Mouse (Mus musculus): ENCODE measurements around the gene Pigv. TPM values are rescaled to one million over a fixed set of nuclear protein-coding genes. Genes with fewer than 3 reads are reported as not detected.

Pigv gene
- total and polyA plus RNA-seq, 3 experiments: 7.9 to 12.0 TPM; not detected in 1

- H3K27me3 ChIP-seq (ENCODE audit: control insufficient read depth in 1 of 2, insufficient read depth in 2 of 2, low read length in 2 of 2): no peaks in the 10 kb centered on the region
- no peaks in the 10 kb centered on the region; a peak in 1 of 4 replicates for H3K36me3 ChIP-seq (ENCODE audit: control insufficient read depth in 1 of 2, insufficient read depth in 2 of 2, low read length in 2 of 2)
- H3K4me1 ChIP-seq (ENCODE audit: control insufficient read depth in 1 of 2, insufficient read depth in 2 of 2, low read length in 2 of 2): no peaks in the 10 kb centered on the region
- no peak overlapping the region for H3K4me3 ChIP-seq (ENCODE audit: control insufficient read depth in 1 of 2, insufficient read depth in 1 of 2, low read depth in 2 of 2, low read length in 2 of 2)
- no peak overlapping the region for H3K27ac ChIP-seq (ENCODE audit: control insufficient read depth, low read depth, low read length)
- no peaks in the 10 kb centered on the region for H3K9me3 ChIP-seq (replicated peaks; ENCODE audit: insufficient read depth, low read length)
- no peak for TF ChIP-seq GATA1 (IDR thresholded peaks at IDR 0.05; ENCODE audit: low read depth, low read length)
- no peak overlapping the region for H3K9ac ChIP-seq (ENCODE audit: control insufficient read depth, low read depth, low read length, poor library complexity, severe bottlenecking)
- no peak for DNase-seq (ENCODE audit: low read depth, low spot score)
- no peaks in the 10 kb centered on the region for H3K79me2 ChIP-seq (ENCODE audit: control insufficient read depth, insufficient read depth, low read length, poor library complexity)
These were observed 47.6 kb downstream of the Pigv start for GRCm38 (mm10) chr4:133624830-133625229.

GRCm38 (mm10) chr4:133622161-133622695 is 50.2 kb downstream of the Pigv start:
- Histone ChIP-seq H3K27ac (ENCODE audit: control insufficient read depth, low read depth, low read length) (no peak overlapping the region), H3K9ac (ENCODE audit: control insufficient read depth, low read depth, low read length, poor library complexity, severe bottlenecking) (no peak overlapping the region), H3K4me3 (ENCODE audit: control insufficient read depth in 1 of 2, insufficient read depth in 1 of 2, low read depth in 2 of 2, low read length in 2 of 2) (no peak overlapping the region), H3K36me3 (ENCODE audit: control insufficient read depth in 1 of 2, insufficient read depth in 2 of 2, low read length in 2 of 2) (no peaks in the 10 kb centered on the region; a peak in 1 of 4 replicates), H3K79me2 (ENCODE audit: control insufficient read depth, insufficient read depth, low read length, poor library complexity) (no peaks in the 10 kb centered on the region), H3K4me1 (ENCODE audit: control insufficient read depth in 1 of 2, insufficient read depth in 2 of 2, low read length in 2 of 2) (no peaks in the 10 kb centered on the region), H3K9me3 (replicated peaks; ENCODE audit: insufficient read depth, low read length) (no peaks in the 10 kb centered on the region), H3K27me3 (ENCODE audit: control insufficient read depth in 1 of 2, insufficient read depth in 2 of 2, low read length in 2 of 2) (no peaks in the 10 kb centered on the region)
- no peak for DNase-seq (ENCODE audit: low read depth, low spot score)
- TF ChIP-seq TCF12 (IDR thresholded peaks at IDR 0.05; ENCODE audit: low read depth, low read length): no peak
- no peak for TF ChIP-seq USF2 (IDR thresholded peaks at IDR 0.05; ENCODE audit: borderline replicate concordance in 1 of 2, insufficient read depth in 1 of 2, low read depth in 1 of 2, low read length in 2 of 2)
- no peak for TF ChIP-seq MAFK (IDR thresholded peaks at IDR 0.05; ENCODE audit: borderline replicate concordance, low read depth, low read length)
- TF ChIP-seq ETS1 (IDR thresholded peaks at IDR 0.05; ENCODE audit: low read depth, low read length): no peak
- TF ChIP-seq MEF2A (IDR thresholded peaks at IDR 0.05; ENCODE audit: extremely low read depth, insufficient replicate concordance, low read depth, low read length, poor library complexity, severe bottlenecking): no peak
- TF ChIP-seq EP300 (IDR thresholded peaks at IDR 0.05; ENCODE audit: low read depth in 1 of 2, low read length in 2 of 2): no peak
- TF ChIP-seq ZMIZ1 (IDR thresholded peaks at IDR 0.05; ENCODE audit: low read depth, low read length): no peak
- no peak for TF ChIP-seq POLR2A (IDR thresholded peaks at IDR 0.05; ENCODE audit: control insufficient read depth in 1 of 2, insufficient read depth in 1 of 2, low read depth in 1 of 2, low read length in 2 of 2, poor library complexity in 1 of 2)
- TF ChIP-seq GATA1 (IDR thresholded peaks at IDR 0.05; ENCODE audit: low read depth, low read length): no peak
- no peak for TF ChIP-seq CHD1 (IDR thresholded peaks at IDR 0.05; ENCODE audit: low read depth, low read length)
- no peak for TF ChIP-seq MAZ (IDR thresholded peaks at IDR 0.05; ENCODE audit: low read depth, low read length)
- no peak for TF ChIP-seq MXI1 (IDR thresholded peaks at IDR 0.05; ENCODE audit: low read depth, low read length)
- TF ChIP-seq ZNF384 (IDR thresholded peaks at IDR 0.05; ENCODE audit: low read depth, low read length): no peak
- no peak for TF ChIP-seq SMC3 (IDR thresholded peaks at IDR 0.05; ENCODE audit: low read depth, low read length)

- Histone ChIP-seq H3K27me3 (ENCODE audit: control insufficient read depth in 1 of 2, insufficient read depth in 2 of 2, low read length in 2 of 2) (no peaks in the 10 kb centered on the region), H3K9ac (ENCODE audit: control insufficient read depth, low read depth, low read length, poor library complexity, severe bottlenecking) (no peak overlapping the region), H3K4me1 (ENCODE audit: control insufficient read depth in 1 of 2, insufficient read depth in 2 of 2, low read length in 2 of 2) (no peaks in the 10 kb centered on the region), H3K27ac (ENCODE audit: control insufficient read depth, low read depth, low read length) (no peak overlapping the region), H3K4me3 (ENCODE audit: control insufficient read depth in 1 of 2, insufficient read depth in 1 of 2, low read depth in 2 of 2, low read length in 2 of 2) (no peak overlapping the region), H3K36me3 (ENCODE audit: control insufficient read depth in 1 of 2, insufficient read depth in 2 of 2, low read length in 2 of 2) (no peaks in the 10 kb centered on the region; a peak in 1 of 4 replicates), H3K79me2 (ENCODE audit: control insufficient read depth, insufficient read depth, low read length, poor library complexity) (no peaks in the 10 kb centered on the region), H3K9me3 (replicated peaks; ENCODE audit: insufficient read depth, low read length) (no peaks in the 10 kb centered on the region)
- no peak for DNase-seq (ENCODE audit: low read depth, low spot score)
- no peak for TF ChIP-seq ZKSCAN1 (IDR thresholded peaks at IDR 0.05; ENCODE audit: low read depth, low read length)
- TF ChIP-seq KAT2A (conservative IDR thresholded peaks at IDR 0.05; ENCODE audit: low read depth, low read length): no peak
- no peak for TF ChIP-seq ETS1 (IDR thresholded peaks at IDR 0.05; ENCODE audit: low read depth, low read length)
- TF ChIP-seq USF1 (IDR thresholded peaks at IDR 0.05; ENCODE audit: low read depth, low read length): no peak
- no peak for TF ChIP-seq ZNF384 (IDR thresholded peaks at IDR 0.05; ENCODE audit: low read depth, low read length)
- TF ChIP-seq MEF2A (IDR thresholded peaks at IDR 0.05; ENCODE audit: extremely low read depth, insufficient replicate concordance, low read depth, low read length, poor library complexity, severe bottlenecking): no peak
- TF ChIP-seq GABPA (IDR thresholded peaks at IDR 0.05; ENCODE audit: low read depth, low read length): no peak
- TF ChIP-seq TCF12 (IDR thresholded peaks at IDR 0.05; ENCODE audit: low read depth, low read length): no peak
- TF ChIP-seq ZMIZ1 (IDR thresholded peaks at IDR 0.05; ENCODE audit: low read depth, low read length): no peak
- no peak for TF ChIP-seq GATA1 (IDR thresholded peaks at IDR 0.05; ENCODE audit: low read depth, low read length)
These were observed 51.8 kb downstream of the Pigv start for GRCm38 (mm10) chr4:133620668-133621067.
